Mouse (Mus musculus) heart, postnatal 4 days (tissue): ENCODE data around the gene Piwil4. TPM values are rescaled to one million over a fixed set of nuclear protein-coding genes. Genes with fewer than 3 reads are reported as not detected.
"Not testable (repeated sequence)": the region's sequence is repeated elsewhere in the genome, so short reads cannot be mapped to it uniquely, and the experiment has no call there.

ENCODE experiments used
- DNase-seq: peaks from one replicate; pipeline ENCODE4 v3.0.0; 2021
- total RNA-seq, 2 experiments: library from RNA; stranded (reverse); gene quantifications; 2 replicates each; pipeline ENCODE4 v1.2.3; 2021

Gene Piwil4
- total RNA-seq, 2 experiments from 2014 or later = not detected

DNA sequence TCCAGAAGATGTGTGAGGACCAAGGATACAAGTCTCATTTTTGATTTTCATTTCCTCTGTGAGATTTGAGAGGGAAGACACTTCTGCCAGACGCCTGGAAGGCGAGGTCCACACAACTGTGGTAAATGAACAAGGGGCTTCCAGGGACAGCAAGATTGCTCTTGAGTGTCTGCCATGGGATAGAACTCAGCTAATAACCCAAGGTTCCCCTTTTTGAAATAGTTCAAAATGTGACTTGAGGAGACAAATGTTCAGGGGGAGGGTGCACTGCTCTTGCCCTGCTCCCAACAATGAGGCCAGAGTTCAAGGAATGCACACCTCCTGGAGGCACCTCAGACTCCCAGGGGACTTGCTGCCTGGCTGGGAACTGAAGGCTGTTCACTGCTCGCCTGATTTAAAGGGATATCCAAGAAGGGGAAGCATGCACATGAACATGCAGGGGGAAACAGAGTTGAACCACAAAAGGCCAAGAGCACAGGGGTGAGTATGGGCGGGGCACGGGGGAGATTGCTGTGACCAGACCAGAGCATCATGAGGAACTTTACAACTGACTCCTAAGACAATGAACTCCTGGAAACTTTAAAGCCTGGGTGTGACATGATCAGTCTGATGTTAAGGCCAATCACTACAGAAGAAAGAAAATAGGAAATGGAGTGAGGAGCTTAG is 15.6 kb downstream of the Piwil4 start:
- no peak for DNase-seq

DNA sequence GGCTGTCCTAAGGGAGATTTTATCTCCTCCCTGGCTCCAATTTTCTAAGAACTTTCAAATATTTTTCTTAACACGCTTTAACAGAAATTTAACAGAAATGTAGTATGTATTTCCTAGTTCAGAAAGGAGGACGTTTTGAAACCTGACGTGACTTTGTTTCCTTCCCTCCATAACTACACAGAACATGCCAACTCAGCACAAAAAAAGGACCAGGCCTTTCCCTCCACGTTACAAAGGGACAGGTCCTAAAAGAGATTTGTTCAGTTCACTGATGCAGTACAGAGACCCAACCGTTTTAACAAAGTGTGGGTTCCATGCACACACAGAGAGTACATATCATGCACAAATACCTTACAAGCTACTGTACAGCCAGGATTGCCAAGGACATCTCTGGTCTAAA is 18.9 kb downstream of the Piwil4 start:
- DNase-seq = no peak

- DNase-seq = no peak
Observed at GRCm38 (mm10) chr9:14720384-14720783, 20.1 kb downstream of the Piwil4 start.

- DNase-seq = no peak
Observed at GRCm38 (mm10) chr9:14718332-14718691, 22.2 kb downstream of the Piwil4 start.

- peak; percentile 47 for DNase-seq
Observed at GRCm38 (mm10) chr9:14717689-14718331, 22.7 kb downstream of the Piwil4 start.

GRCm38 (mm10) chr9:14715258-14715657 is 25.3 kb downstream of the Piwil4 start:
- DNase-seq = no peak

DNA sequence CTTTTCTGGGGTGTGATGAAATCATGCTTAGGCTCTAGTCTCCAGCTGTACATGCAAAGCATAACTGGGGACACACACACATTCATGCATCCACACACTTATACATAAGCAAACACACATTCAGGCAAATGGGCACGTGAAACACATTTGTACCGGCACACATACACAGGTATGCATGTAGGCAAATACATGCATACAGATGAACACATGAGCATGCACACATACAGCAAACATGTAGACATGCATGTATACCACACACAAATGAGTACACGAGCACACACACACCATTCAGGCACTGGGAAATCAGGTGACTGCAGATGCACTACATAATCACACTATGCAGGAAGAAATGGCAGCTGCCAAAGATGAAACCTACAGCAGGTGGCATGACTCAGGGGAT is 29.6 kb downstream of the Piwil4 start:
- DNase-seq = no peak

DNA sequence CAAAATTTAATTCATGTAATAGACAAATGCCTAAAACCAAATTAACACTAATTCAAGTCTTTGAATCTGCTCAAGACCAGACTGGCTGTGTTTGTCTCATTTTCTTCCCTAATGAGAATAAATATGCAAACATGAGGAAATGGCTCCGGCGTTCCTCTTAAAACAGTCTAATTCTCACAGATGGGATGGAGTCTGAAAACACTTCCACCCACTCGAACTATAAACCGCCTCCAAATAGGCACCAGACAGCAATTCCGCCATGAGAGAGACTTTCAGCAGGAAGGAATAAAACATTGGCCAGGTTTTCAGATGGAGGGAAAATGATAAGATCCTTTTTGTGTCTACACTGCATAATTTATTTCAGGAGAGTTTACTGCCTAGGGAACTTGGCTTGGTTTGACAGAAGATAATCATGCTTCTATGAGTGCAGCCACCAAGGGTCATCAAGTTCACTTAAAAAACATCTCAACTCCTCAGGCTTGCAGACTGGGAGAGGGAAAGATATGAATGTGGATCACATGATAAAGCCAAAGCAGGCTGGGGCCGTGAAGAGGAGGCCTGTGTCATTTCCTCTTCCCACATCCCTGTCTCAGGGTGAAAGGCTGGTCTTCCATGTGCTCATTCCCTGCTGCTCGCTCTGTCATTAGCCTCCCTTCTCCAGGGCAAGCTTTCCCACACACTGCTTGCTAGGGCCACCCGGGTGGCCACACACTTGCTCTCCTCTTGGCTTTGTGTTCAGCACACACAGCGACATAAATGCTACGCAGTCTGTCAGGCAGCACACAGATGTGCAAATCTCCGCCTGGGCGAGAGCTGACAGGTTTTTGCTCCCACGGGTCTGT is 35.0 kb downstream of the Piwil4 start:
- DNase-seq = no peak

GRCm38 (mm10) chr9:14700795-14701194 is 39.7 kb downstream of the Piwil4 start:
- not testable (repeated sequence) for DNase-seq

DNA sequence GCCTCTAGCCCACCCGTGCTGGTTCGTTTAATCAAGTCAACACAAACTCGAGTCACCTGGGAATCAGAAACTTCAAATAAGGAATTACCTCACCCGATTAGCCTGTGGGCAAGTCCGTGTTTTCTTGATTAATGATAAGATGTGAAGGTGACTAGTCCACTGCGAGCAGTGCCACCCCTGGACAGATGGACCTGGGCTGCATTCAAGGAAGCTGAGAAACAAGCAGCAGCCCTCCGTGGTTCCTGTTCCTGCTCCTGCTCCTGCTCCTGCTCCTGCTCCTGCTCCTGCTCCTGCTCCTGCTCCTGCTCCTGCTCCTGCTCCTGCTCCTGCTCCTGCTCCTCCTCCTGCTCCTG is 41.3 kb downstream of the Piwil4 start:
- no peak for DNase-seq

DNA sequence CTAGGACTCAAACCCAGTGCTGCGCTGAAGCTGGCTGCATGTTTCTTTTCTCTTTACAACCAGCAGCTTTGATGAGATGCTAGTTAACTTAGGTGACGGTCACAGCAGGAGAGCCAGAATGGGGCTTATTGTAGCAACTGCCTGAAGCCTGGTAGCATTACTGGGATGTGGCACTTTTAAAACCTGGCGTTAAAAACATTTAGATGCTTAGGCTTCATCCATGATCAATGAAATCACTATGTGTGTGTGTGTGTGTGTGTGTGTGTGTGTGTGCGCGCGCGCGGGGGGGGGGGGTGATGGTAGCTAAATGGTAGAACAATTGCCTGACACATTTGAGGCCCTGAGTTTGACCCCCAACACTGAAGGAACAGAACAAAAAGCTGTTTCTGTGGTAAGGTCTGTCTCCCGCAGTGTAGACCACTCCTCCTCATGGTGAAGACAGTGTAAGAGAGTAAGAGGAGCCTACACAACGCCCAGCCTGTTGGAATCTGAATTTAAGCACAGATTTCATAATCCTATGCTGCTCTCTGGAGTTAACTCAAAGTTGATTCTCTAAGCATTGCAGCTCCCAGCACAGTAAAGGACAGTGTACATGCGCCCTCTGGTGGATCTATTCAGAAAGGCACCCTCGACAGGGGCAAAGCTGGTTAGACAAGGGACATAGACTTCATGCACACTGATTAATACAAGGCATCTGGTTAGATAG is 41.8 kb downstream of the Piwil4 start:
- peak; percentile 95 for DNase-seq

- DNase-seq = peak; percentile 30
Observed at GRCm38 (mm10) chr9:14697903-14698302, 42.6 kb downstream of the Piwil4 start.

DNA sequence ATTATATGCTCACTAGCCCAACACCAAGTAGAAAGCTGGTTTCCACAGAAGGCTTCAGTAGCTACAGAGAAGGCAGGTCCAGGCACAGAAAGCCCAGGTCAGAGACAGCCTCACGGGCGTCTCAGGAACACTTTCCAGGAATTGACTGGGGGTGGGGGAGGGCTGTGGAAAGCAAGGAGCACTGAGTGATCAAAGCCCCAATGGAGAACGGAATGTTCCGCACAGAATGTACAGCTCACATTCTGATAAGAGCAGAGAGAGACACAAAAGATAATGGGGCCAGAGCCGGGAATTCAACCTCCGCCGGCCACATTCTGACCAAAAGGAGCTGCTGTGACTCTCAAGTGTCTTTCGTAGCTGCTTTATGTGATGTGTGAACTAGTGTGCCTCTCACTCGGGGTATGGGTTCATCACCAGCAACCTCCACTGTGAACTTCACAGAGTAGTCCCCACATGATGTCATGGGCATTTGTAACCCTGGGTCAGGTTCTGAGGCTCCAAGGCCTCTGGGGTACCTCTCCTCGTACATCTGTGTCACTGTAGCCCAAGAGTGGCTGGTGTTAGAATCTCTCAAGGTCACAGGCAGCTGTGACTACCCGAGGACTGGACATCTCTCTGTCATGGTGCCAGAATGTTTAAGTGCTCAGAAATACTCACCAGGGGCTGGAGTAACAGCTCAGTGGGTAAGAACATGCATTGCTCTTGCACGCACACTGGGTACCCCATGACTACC is 51.0 kb downstream of the Piwil4 start:
- DNase-seq = no peak

DNA sequence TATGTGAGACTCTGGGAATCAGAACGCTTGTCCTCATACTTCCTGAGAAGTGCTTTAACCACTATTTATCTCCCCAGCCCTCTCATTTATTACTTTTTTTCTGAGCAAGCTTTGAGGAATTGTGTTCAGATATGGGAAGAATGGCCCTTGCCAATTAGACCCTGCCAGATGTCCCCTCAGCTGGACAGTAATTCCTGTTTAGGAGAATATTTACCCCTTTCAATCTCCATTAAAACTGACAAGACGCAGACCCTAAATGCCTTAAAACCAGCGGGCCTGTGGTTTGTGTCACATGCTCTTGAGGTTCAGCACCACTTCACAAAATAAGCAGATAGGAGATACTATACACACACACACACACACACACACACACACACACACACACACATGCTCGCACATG is 56.2 kb downstream of the Piwil4 start:
- DNase-seq = no peak

DNA sequence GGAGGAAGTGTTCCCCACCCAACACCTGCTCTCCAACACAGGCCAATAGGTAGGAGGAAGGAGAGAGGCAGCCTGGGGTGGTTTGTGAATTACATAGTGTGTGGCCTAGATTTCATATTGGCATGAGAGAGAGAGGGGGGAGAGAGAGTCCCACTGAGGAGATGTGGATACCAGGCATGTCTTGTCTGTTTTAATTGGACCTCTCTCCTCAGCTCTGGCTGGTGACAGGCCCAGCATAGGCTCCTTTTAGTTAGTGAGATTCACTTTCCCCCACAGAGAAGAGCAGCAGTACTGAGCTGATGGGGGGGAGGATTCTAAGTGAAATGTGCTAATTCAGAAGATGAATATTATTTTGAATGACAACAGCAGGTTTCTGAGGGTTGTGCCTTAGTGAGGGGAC is 57.8 kb downstream of the Piwil4 start:
- no peak for DNase-seq

DNA sequence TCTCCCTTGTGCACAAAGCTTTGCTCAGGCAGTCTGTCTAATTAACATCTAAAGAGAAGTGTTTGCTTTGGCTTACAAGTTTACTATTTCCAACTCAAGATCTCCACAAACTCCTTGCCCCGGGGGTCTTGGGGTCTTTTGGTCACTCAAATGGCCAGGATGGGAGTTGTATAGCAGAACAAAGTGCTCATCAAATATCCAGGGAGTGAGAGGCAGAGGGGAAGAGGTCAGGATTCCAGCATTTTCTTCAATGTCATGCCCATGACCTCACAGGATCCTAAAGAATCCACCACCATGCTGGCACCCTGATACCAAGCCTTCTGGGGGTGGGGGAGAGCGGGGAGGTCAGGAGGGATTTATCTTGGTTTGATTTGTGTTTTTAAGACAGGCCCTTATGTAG is 59.9 kb downstream of the Piwil4 start:
- DNase-seq = no peak

GRCm38 (mm10) chr9:14675707-14676691 is 64.5 kb downstream of the Piwil4 start:
- DNase-seq = no peak

DNA sequence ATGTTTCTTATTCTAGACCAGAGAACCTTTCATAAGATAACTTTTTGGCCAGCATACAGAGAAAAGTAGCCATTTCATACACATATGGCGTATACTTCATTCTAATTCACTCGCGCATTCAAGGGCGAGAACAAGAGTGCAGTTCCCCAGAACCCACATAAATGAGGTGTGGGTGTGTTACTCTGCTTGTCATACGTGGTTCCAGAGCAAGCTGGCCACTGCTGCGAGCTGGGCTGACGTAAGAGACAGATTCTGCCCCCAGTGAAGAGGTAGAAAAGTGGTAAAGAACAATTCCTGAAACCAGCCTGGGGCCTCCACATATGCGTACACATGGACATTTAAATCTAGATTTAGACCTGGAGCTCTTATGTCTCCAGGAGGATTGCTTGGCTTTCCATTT is 66.0 kb downstream of the Piwil4 start:
- no peak for DNase-seq

GRCm38 (mm10) chr9:14673109-14673508 is 67.4 kb downstream of the Piwil4 start:
- no peak for DNase-seq

DNA sequence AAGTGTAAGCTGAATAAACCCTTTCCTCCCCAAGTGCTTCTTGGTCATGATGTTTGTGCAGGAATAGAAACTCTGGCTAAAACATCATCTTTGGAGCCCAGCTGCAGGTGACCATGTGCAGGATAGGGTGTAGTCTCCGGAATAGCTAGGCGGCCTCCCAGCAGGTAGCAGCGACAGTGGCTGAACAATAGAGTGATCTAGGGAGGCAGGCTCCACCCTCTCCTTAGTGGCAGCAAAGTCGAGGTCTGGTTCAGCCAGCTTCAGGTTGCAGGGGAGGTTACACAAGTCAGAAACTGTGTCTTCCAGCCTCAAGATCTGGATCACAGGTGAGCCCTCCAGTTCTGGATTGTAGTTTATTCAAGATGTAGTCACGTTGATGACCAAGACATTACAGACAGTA is 68.6 kb downstream of the Piwil4 start:
- DNase-seq = not testable (repeated sequence)

DNA sequence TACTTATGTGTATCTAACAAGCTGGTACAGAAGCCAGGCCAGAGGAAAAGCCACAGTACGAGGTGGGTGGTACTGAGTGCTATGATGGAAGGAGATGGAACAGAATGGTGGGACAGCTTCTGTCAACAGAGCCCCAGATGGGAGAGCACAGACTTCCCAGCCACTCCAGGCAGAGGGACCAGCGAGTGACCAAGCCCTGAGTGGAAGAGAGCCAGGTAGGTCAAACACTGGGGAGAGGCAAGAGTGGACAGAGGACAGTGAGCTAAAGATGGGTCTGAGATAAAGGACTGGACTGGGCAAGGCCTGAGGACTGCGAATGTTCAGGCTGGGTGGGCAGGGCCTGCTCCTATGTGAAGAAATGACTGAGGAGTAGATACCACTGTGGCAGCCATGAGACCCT is 72.2 kb downstream of the Piwil4 start:
- no peak for DNase-seq
